Mouse (Mus musculus) limb, embryonic 13.5 days (tissue): ENCODE measurements around the gene Sh3gl3. TPM values are rescaled to one million over a fixed set of nuclear protein-coding genes. Genes with fewer than 3 reads are reported as not detected.
A peak's percentile ranks its signal among the peaks of the same experiment; 100 is the strongest.

Experiments used
- ATAC-seq: fragments of 200-750 bp; cut with Nextera tagmentation; 2 replicates; pipeline ENCODE4 v1.8.0; 2017; ENCODE audit warnings: low read depth, moderate number of reproducible peaks, moderate TSS enrichment; ENCODE audit not compliant: low FRiP score
- H3K27ac ChIP-seq: fragments of 300-500 bp; sonication (generic); 2 replicates; pipeline ENCODE4 v1.5.1; 2015; ENCODE audit warnings: inconsistent platforms, mild to moderate bottlenecking, moderate library complexity
- H3K27me3 ChIP-seq: fragments of 300-500 bp; sonication (generic); 2 replicates; pipeline ENCODE4 v1.6.1; 2015; ENCODE audit warnings: mild to moderate bottlenecking, inconsistent platforms
- H3K36me3 ChIP-seq: fragments of 300-500 bp; sonication (generic); 2 replicates; pipeline ENCODE4 v1.6.1; 2015; ENCODE audit warnings: inconsistent platforms, mild to moderate bottlenecking, moderate library complexity
- H3K4me1 ChIP-seq: fragments of 300-500 bp; sonication (generic); 2 replicates; pipeline ENCODE4 v1.6.1; 2015; ENCODE audit warnings: inconsistent platforms
- H3K4me2 ChIP-seq: fragments of 300-500 bp; sonication (generic); replicated peaks from 2 replicates; pipeline ENCODE4 v1.6.1; 2015; ENCODE audit warnings: inconsistent platforms, mild to moderate bottlenecking, moderate library complexity
- H3K4me3 ChIP-seq: fragments of 300-500 bp; sonication (generic); 2 replicates; pipeline ENCODE4 v1.5.1; 2015; ENCODE audit warnings: moderate library complexity, mild to moderate bottlenecking, inconsistent platforms
- H3K9ac ChIP-seq: fragments of 300-500 bp; sonication (generic); 2 replicates; pipeline ENCODE4 v1.6.1; 2015; ENCODE audit warnings: mild to moderate bottlenecking, inconsistent platforms
- H3K9me3 ChIP-seq: fragments of 300-500 bp; sonication (generic); 2 replicates; pipeline ENCODE4 v1.6.1; 2016; ENCODE audit warnings: inconsistent platforms
- WGBS: fragments of 180-500 bp; shearing (Covaris S2); methylation state at CpG from one replicate; pipeline ENCODE4 v1.1.7; 2015; 5-methylcytosine and 5-hydroxymethylcytosine counted together
- polyA plus RNA-seq: library from polyadenylated mRNA; unstranded; fragments of >200 nt; fragmentation: Nextera tagmentation; extraction: Ambion mirVana; gene quantifications from 2 replicates; pipeline ENCODE4 v1.2.1, GENCODE M21; 2015

Gene Sh3gl3
- polyA plus RNA-seq, 1 experiment from 2014 or later = 21.4 TPM

GRCm38 (mm10) chr7:82236899-82237162 lies 63.2 kb downstream of the Sh3gl3 start:
- ATAC-seq = no peak
- Histone ChIP-seq H3K9ac (no peak overlapping the region), H3K4me1 (peaks cover 30% of the 10 kb centered on the region), H3K4me3 (no peak overlapping the region), H3K36me3 (no peaks in the 10 kb centered on the region), H3K27me3 (no peaks in the 10 kb centered on the region), H3K4me2 (no peak overlapping the region), H3K9me3 (no peaks in the 10 kb centered on the region), H3K27ac (no peak overlapping the region)
- WGBS = 90% methylated on average over 4 of the region's 4 CpGs

- H3K27me3 ChIP-seq = no peaks in the 10 kb centered on the region
- H3K36me3 ChIP-seq = no peaks in the 10 kb centered on the region
- no peak overlapping the region for H3K27ac ChIP-seq
- H3K9me3 ChIP-seq = no peaks in the 10 kb centered on the region
- ATAC-seq = peak; percentile 59
- H3K4me1 ChIP-seq = peaks cover 15% of the 10 kb centered on the region
- no peak overlapping the region for H3K4me2 ChIP-seq
- H3K4me3 ChIP-seq = no peak overlapping the region
- WGBS = 25% methylated on average over 8 of the region's 8 CpGs
- H3K9ac ChIP-seq = no peak overlapping the region
Measured at GRCm38 (mm10) chr7:82240424-82241240, 67.0 kb downstream of the Sh3gl3 start.

- H3K27me3 ChIP-seq = no peaks in the 10 kb centered on the region
Measured at GRCm38 (mm10) chr7:82244701-82245100, 71.1 kb downstream of the Sh3gl3 start.

GRCm38 (mm10) chr7:82248953-82249695 lies 75.5 kb downstream of the Sh3gl3 start:
- Histone ChIP-seq H3K4me3 (no peak overlapping the region), H3K27ac (peak overlapping the region; percentile 28; the same call in 1 of the 2 replicates), H3K4me2 (no peak overlapping the region), H3K36me3 (no peaks in the 10 kb centered on the region), H3K9ac (no peak overlapping the region), H3K4me1 (peaks cover 12% of the 10 kb centered on the region), H3K9me3 (no peaks in the 10 kb centered on the region), H3K27me3 (no peaks in the 10 kb centered on the region)
- 63% methylated on average over 10 of the region's 10 CpGs for WGBS
- ATAC-seq = no peak

More at GRCm38 (mm10) chr7:82244701-82245100, 71.1 kb downstream of the Sh3gl3 start:
- Histone ChIP-seq H3K4me3 (no peak overlapping the region), H3K9me3 (no peaks in the 10 kb centered on the region), H3K9ac (no peak overlapping the region), H3K4me2 (no peak overlapping the region), H3K4me1 (peaks cover 24% of the 10 kb centered on the region), H3K36me3 (no peaks in the 10 kb centered on the region), H3K27ac (no peak overlapping the region)
- no peak for ATAC-seq
- WGBS = 78% methylated on average over 3 of the region's 3 CpGs

GRCm38 (mm10) chr7:82253309-82253708 lies 79.7 kb downstream of the Sh3gl3 start:
- Histone ChIP-seq H3K9ac (no peak overlapping the region), H3K27me3 (no peaks in the 10 kb centered on the region), H3K4me1 (peaks cover 9% of the 10 kb centered on the region), H3K4me2 (no peak overlapping the region), H3K36me3 (no peaks in the 10 kb centered on the region), H3K27ac (no peak overlapping the region), H3K9me3 (no peaks in the 10 kb centered on the region), H3K4me3 (no peak overlapping the region)
- WGBS = 95% methylated on average over 1 of the region's 1 CpGs
- ATAC-seq = no peak

- Histone ChIP-seq H3K36me3 (no peaks in the 10 kb centered on the region), H3K9ac (no peak overlapping the region), H3K9me3 (no peaks in the 10 kb centered on the region), H3K27ac (no peak overlapping the region), H3K4me1 (no peaks in the 10 kb centered on the region), H3K4me3 (no peak overlapping the region), H3K27me3 (no peaks in the 10 kb centered on the region), H3K4me2 (no peak overlapping the region)
- ATAC-seq = no peak
- 72% methylated on average over 6 of the region's 6 CpGs for WGBS
Measured at GRCm38 (mm10) chr7:82256936-82257335, 83.3 kb downstream of the Sh3gl3 start.

GRCm38 (mm10) chr7:82257530-82257929 lies 83.9 kb downstream of the Sh3gl3 start:
- Histone ChIP-seq H3K27me3 (no peaks in the 10 kb centered on the region), H3K27ac (no peak overlapping the region), H3K4me2 (no peak overlapping the region), H3K4me1 (no peaks in the 10 kb centered on the region), H3K36me3 (no peaks in the 10 kb centered on the region), H3K9me3 (no peaks in the 10 kb centered on the region), H3K4me3 (no peak overlapping the region), H3K9ac (no peak overlapping the region)
- 86% methylated on average over 4 of the region's 4 CpGs for WGBS
- ATAC-seq = no peak

- H3K36me3 ChIP-seq = no peaks in the 10 kb centered on the region
- no peaks in the 10 kb centered on the region for H3K27me3 ChIP-seq
- H3K9me3 ChIP-seq = no peaks in the 10 kb centered on the region
- no peaks in the 10 kb centered on the region for H3K4me1 ChIP-seq
- H3K27ac ChIP-seq = no peak overlapping the region
- 75% methylated on average over 6 of the region's 6 CpGs for WGBS
- ATAC-seq = no peak
- no peak overlapping the region for H3K9ac ChIP-seq
- H3K4me2 ChIP-seq = no peak overlapping the region
- H3K4me3 ChIP-seq = no peak overlapping the region
Measured at GRCm38 (mm10) chr7:82260210-82260609, 86.6 kb downstream of the Sh3gl3 start.

GRCm38 (mm10) chr7:82263141-82263540 lies 89.5 kb downstream of the Sh3gl3 start:
- H3K4me3 ChIP-seq = no peak overlapping the region
- no peaks in the 10 kb centered on the region for H3K9me3 ChIP-seq
- 19% methylated on average over 8 of the region's 8 CpGs for WGBS

GRCm38 (mm10) chr7:82264119-82264518 lies 90.5 kb downstream of the Sh3gl3 start:
- no peak for ATAC-seq
- Histone ChIP-seq H3K4me1 (no peaks in the 10 kb centered on the region), H3K9ac (no peak overlapping the region), H3K9me3 (no peaks in the 10 kb centered on the region), H3K27me3 (no peaks in the 10 kb centered on the region), H3K36me3 (no peaks in the 10 kb centered on the region), H3K4me2 (no peak overlapping the region), H3K27ac (no peak overlapping the region), H3K4me3 (no peak overlapping the region)
- 59% methylated on average over 2 of the region's 2 CpGs for WGBS

More at GRCm38 (mm10) chr7:82263141-82263540, 89.5 kb downstream of the Sh3gl3 start:
- Histone ChIP-seq H3K4me1 (no peaks in the 10 kb centered on the region), H3K4me2 (no peak overlapping the region), H3K27me3 (no peaks in the 10 kb centered on the region), H3K36me3 (no peaks in the 10 kb centered on the region), H3K27ac (no peak overlapping the region), H3K9ac (no peak overlapping the region)
- ATAC-seq = no peak

- Histone ChIP-seq H3K4me2 (no peak overlapping the region), H3K36me3 (no peaks in the 10 kb centered on the region), H3K9me3 (no peaks in the 10 kb centered on the region), H3K27me3 (no peaks in the 10 kb centered on the region), H3K4me3 (no peak overlapping the region), H3K4me1 (no peaks in the 10 kb centered on the region), H3K9ac (no peak overlapping the region), H3K27ac (no peak overlapping the region)
- no peak for ATAC-seq
- WGBS = 82% methylated on average over 4 of the region's 4 CpGs
Measured at GRCm38 (mm10) chr7:82265365-82265764, 91.7 kb downstream of the Sh3gl3 start.

- Histone ChIP-seq H3K9me3 (no peaks in the 10 kb centered on the region), H3K36me3 (no peaks in the 10 kb centered on the region), H3K27ac (no peak overlapping the region), H3K4me1 (peaks cover 10% of the 10 kb centered on the region; the same call in 1 of the 2 replicates), H3K4me3 (no peak overlapping the region), H3K27me3 (no peaks in the 10 kb centered on the region), H3K4me2 (no peak overlapping the region), H3K9ac (no peak overlapping the region)
- 19% methylated on average over 1 of the region's 1 CpGs for WGBS
- ATAC-seq = no peak
Measured at GRCm38 (mm10) chr7:82269948-82270347, 96.3 kb downstream of the Sh3gl3 start.
